Mouse (Mus musculus): ENCODE measurements around the gene Aqp9. TPM values are rescaled to one million over a fixed set of nuclear protein-coding genes. Genes with fewer than 3 reads are reported as not detected.

Gene Aqp9
- total and polyA plus RNA-seq, 3 experiments = 64.8 to 76.1 TPM; not detected in 1

DNA sequence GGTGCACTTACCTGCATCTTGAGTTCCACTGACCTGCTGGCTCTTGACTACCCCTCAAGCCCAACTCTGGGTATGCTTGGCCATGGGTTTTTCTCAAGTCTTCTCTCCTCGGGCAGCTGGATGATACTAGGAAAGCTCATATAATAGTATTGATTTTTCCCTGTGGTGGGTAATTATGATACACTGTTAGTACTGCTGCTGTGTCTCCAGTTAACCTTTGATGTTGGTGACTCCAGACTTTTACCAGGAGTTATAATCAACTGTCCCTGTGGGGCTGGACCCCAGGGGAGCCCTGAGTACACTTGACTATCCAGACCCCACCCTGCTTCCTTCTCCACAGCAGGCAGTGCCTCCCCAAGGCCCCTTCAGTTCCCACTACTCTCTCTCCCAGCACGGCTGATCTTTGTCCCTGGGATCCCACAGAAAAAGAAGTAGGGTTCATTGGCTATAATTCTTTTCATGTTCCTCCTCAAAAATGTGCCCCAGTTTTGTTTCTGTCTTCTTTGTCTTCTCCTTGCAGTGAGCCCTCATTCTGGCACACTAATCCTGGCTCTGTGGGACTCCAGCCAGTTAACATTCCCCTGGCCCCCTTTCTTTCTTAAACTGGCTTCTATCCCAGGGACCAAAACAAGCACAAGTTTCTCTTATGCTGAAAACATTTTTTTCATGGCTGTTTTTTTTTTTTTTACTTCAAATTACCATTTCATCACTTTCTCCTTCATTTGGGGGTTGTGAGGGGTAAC lies 838 bp downstream of the Aqp9 start:
- Histone ChIP-seq H3K79me2 (ENCODE audit: control insufficient read depth, insufficient read depth, low read length, poor library complexity) (peaks cover 8% of the 10 kb centered on the region), H3K9ac (ENCODE audit: control insufficient read depth, low read depth, low read length, poor library complexity, severe bottlenecking) (no peak overlapping the region), H3K4me3 (ENCODE audit: control insufficient read depth in 1 of 2, insufficient read depth in 1 of 2, low read depth in 2 of 2, low read length in 2 of 2) (no peak overlapping the region), H3K9me3 (replicated peaks; ENCODE audit: insufficient read depth, low read length) (no peaks in the 10 kb centered on the region), H3K27me3 (ENCODE audit: control insufficient read depth in 1 of 2, insufficient read depth in 2 of 2, low read length in 2 of 2) (no peaks in the 10 kb centered on the region), H3K4me1 (ENCODE audit: control insufficient read depth in 1 of 2, insufficient read depth in 2 of 2, low read length in 2 of 2) (peaks cover 19 to 36% of the 10 kb centered on the region in 2 experiments), H3K36me3 (ENCODE audit: control insufficient read depth in 1 of 2, insufficient read depth in 2 of 2, low read length in 2 of 2) (peaks cover 0 to 37% of the 10 kb centered on the region in 2 experiments; a peak in 2 of 4 replicates), H3K27ac (ENCODE audit: control insufficient read depth, low read depth, low read length) (peak overlapping the region; percentile 34; the same call in 1 of the 2 replicates)
- TF ChIP-seq MYC (IDR thresholded peaks at IDR 0.05; ENCODE audit: low read depth, low read length) = no peak
- no peak for TF ChIP-seq POLR2AphosphoS2 (IDR thresholded peaks at IDR 0.05; ENCODE audit: low read length)
- TF ChIP-seq TCF12 (IDR thresholded peaks at IDR 0.05; ENCODE audit: low read depth, low read length) = no peak
- TF ChIP-seq BHLHE40 (IDR thresholded peaks at IDR 0.05; ENCODE audit: borderline replicate concordance, low read depth, low read length) = no peak
- no peak for TF ChIP-seq TBP (IDR thresholded peaks at IDR 0.05; ENCODE audit: low read depth, low read length)
- no peak for TF ChIP-seq MAZ (IDR thresholded peaks at IDR 0.05; ENCODE audit: low read depth, low read length)
- no peak for TF ChIP-seq MAFK (IDR thresholded peaks at IDR 0.05; ENCODE audit: borderline replicate concordance, low read depth, low read length)
- no peak for TF ChIP-seq MXI1 (IDR thresholded peaks at IDR 0.05; ENCODE audit: low read depth, low read length)
- TF ChIP-seq USF1 (IDR thresholded peaks at IDR 0.05; ENCODE audit: low read depth, low read length) = no peak
- TF ChIP-seq RCOR1 (IDR thresholded peaks at IDR 0.05; ENCODE audit: low read depth, low read length) = no peak
- no peak for TF ChIP-seq POLR2A (IDR thresholded peaks at IDR 0.05; ENCODE audit: control insufficient read depth in 1 of 2, insufficient read depth in 1 of 2, low read depth in 1 of 2, low read length in 2 of 2, poor library complexity in 1 of 2)
- no peak for DNase-seq (ENCODE audit: low read depth, low spot score)

- Histone ChIP-seq H3K4me1 (ENCODE audit: control insufficient read depth in 1 of 2, insufficient read depth in 2 of 2, low read length in 2 of 2) (peaks cover 19 to 36% of the 10 kb centered on the region in 2 experiments), H3K9me3 (replicated peaks; ENCODE audit: insufficient read depth, low read length) (no peaks in the 10 kb centered on the region), H3K27me3 (ENCODE audit: control insufficient read depth in 1 of 2, insufficient read depth in 2 of 2, low read length in 2 of 2) (no peaks in the 10 kb centered on the region), H3K9ac (ENCODE audit: control insufficient read depth, low read depth, low read length, poor library complexity, severe bottlenecking) (peak overlapping the region; percentile 13; the same call in 1 of the 2 replicates), H3K36me3 (ENCODE audit: control insufficient read depth in 1 of 2, insufficient read depth in 2 of 2, low read length in 2 of 2) (peaks cover 0 to 37% of the 10 kb centered on the region in 2 experiments; a peak in 2 of 4 replicates), H3K79me2 (ENCODE audit: control insufficient read depth, insufficient read depth, low read length, poor library complexity) (peaks cover 13% of the 10 kb centered on the region), H3K4me3 (ENCODE audit: control insufficient read depth in 1 of 2, insufficient read depth in 1 of 2, low read depth in 2 of 2, low read length in 2 of 2) (peak overlapping the region; percentile 9 to 21; a peak in 2 of 4 replicates), H3K27ac (ENCODE audit: control insufficient read depth, low read depth, low read length) (peak overlapping the region; percentile 95)
- DNase-seq (ENCODE audit: low read depth, low spot score) = peak; percentile 87
- no peak for TF ChIP-seq MAZ (IDR thresholded peaks at IDR 0.05; ENCODE audit: low read depth, low read length)
- TF ChIP-seq MYB (IDR thresholded peaks at IDR 0.05; ENCODE audit: low read depth, low read length) = peak; percentile 75
- TF ChIP-seq SIN3A (IDR thresholded peaks at IDR 0.05; ENCODE audit: low read length) = peak; percentile 68
- TF ChIP-seq MAX (IDR thresholded peaks at IDR 0.05; ENCODE audit: low read length) = peak; percentile 50; the same call in 1 of the 2 replicates
- no peak for TF ChIP-seq CTCF (IDR thresholded peaks at IDR 0.05 in 2 of 3, conservative IDR thresholded peaks at IDR 0.05 in 1 of 3; ENCODE audit: control insufficient read depth in 1 of 3, insufficient read depth in 1 of 3, low read depth in 2 of 3, low read length in 3 of 3, poor library complexity in 1 of 3, severe bottlenecking in 1 of 3)
- 0 out of 2 replicates have a peak, but pooled peaks have one; percentile 40 for TF ChIP-seq HCFC1 (IDR thresholded peaks at IDR 0.05; ENCODE audit: low read depth, low read length)
- TF ChIP-seq USF2 (IDR thresholded peaks at IDR 0.05; ENCODE audit: borderline replicate concordance in 1 of 2, insufficient read depth in 1 of 2, low read depth in 1 of 2, low read length in 2 of 2) = 0 out of 4 replicates have a peak, but pooled peaks of 1 of the 2 experiments have one; percentile 26
- TF ChIP-seq TAL1 (IDR thresholded peaks at IDR 0.05; ENCODE audit: low read length) = no peak
- peak; percentile 44 for TF ChIP-seq TCF12 (IDR thresholded peaks at IDR 0.05; ENCODE audit: low read depth, low read length)
- peak; percentile 65; the same call in 1 of the 2 replicates for TF ChIP-seq ZKSCAN1 (IDR thresholded peaks at IDR 0.05; ENCODE audit: low read depth, low read length)
- TF ChIP-seq USF1 (IDR thresholded peaks at IDR 0.05; ENCODE audit: low read depth, low read length) = peak; percentile 75
- no peak for TF ChIP-seq POLR2AphosphoS2 (IDR thresholded peaks at IDR 0.05; ENCODE audit: low read length)
- TF ChIP-seq E2F4 (IDR thresholded peaks at IDR 0.05; ENCODE audit: borderline replicate concordance, low read depth, low read length) = no peak
- no peak for TF ChIP-seq NELFE (IDR thresholded peaks at IDR 0.05; ENCODE audit: low read depth, low read length)
- peak; percentile 98 for TF ChIP-seq RCOR1 (IDR thresholded peaks at IDR 0.05; ENCODE audit: low read depth, low read length)
- TF ChIP-seq SMC3 (IDR thresholded peaks at IDR 0.05; ENCODE audit: low read depth, low read length) = no peak
- no peak for TF ChIP-seq RAD21 (IDR thresholded peaks at IDR 0.05; ENCODE audit: low read depth, low read length)
- peak; percentile 98 for TF ChIP-seq ETS1 (IDR thresholded peaks at IDR 0.05; ENCODE audit: low read depth, low read length)
- TF ChIP-seq MEF2A (IDR thresholded peaks at IDR 0.05; ENCODE audit: extremely low read depth, insufficient replicate concordance, low read depth, low read length, poor library complexity, severe bottlenecking) = no peak
- TF ChIP-seq BHLHE40 (IDR thresholded peaks at IDR 0.05; ENCODE audit: borderline replicate concordance, low read depth, low read length) = peak; percentile 79
- no peak for TF ChIP-seq POLR2AphosphoS5 (IDR thresholded peaks at IDR 0.05; ENCODE audit: borderline replicate concordance, low read depth, low read length)
- TF ChIP-seq ELF1 (IDR thresholded peaks at IDR 0.05; ENCODE audit: low read depth, low read length) = no peak; the same call in 1 of the 2 replicates
Measured at GRCm38 (mm10) chr9:71166871-71167465, 1.5 kb downstream of the Aqp9 start.

Data from MEL (cell line).